Mouse (Mus musculus): ENCODE measurements around the gene Tmem37. TPM values are rescaled to one million over a fixed set of nuclear protein-coding genes. Genes with fewer than 3 reads are reported as not detected.

The Tmem37 gene
- polyA plus RNA-seq, 1 experiment from 2014 or later, result 6.8 TPM

DNA sequence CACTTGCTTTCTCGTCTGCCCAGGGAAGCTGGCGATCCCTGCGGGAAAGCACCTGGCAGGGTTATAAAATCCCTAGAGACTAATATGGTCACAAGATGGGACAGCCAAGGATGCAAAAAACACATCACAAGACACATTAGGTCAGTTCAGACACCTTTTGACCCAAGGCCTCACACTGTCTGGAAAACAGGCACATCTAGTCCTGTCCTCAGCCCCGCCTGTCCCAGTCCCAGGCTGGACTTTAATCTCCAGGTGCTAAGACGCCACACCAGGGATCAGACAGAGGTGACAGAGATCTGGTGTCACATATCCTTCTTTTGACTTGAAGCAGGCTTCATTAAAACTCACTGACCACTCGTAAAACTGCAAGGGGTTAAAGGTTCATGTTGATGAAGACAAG lies 3.7 kb downstream of the Tmem37 start:
- no peaks in the 10 kb centered on the region for H3K36me3 ChIP-seq
- H3K4me1 ChIP-seq, result peaks cover 12% of the 10 kb centered on the region
- peaks cover 18% of the 10 kb centered on the region for H3K27me3 ChIP-seq (replicated peaks)
- ATAC-seq (ENCODE audit: low FRiP score, low read depth), result no peak
- H3K4me3 ChIP-seq, result no peak overlapping the region
- WGBS, result 56% methylated on average over 6 of the region's 6 CpGs
- H3K9me3 ChIP-seq, result no peaks in the 10 kb centered on the region
- H3K4me2 ChIP-seq (replicated peaks), result no peak overlapping the region
- no peak overlapping the region for H3K27ac ChIP-seq
- H3K9ac ChIP-seq, result no peak overlapping the region

- Histone ChIP-seq H3K9ac (no peak overlapping the region), H3K4me3 (no peak overlapping the region), H3K36me3 (no peaks in the 10 kb centered on the region), H3K4me1 (peaks cover 12% of the 10 kb centered on the region), H3K27me3 (replicated peaks) (peaks cover 14% of the 10 kb centered on the region), H3K27ac (no peak overlapping the region), H3K9me3 (no peaks in the 10 kb centered on the region), H3K4me2 (replicated peaks) (no peak overlapping the region)
- ATAC-seq (ENCODE audit: low FRiP score, low read depth), result no peak
- 83% methylated on average over 5 of the region's 5 CpGs for WGBS
Observed at GRCm38 (mm10) chr1:120069120-120069519, 4.8 kb downstream of the Tmem37 start.

GRCm38 (mm10) chr1:120066625-120067024 lies 7.2 kb downstream of the Tmem37 start:
- no peaks in the 10 kb centered on the region for H3K4me1 ChIP-seq
- H3K27ac ChIP-seq, result no peak overlapping the region
- H3K27me3 ChIP-seq (replicated peaks), result no peaks in the 10 kb centered on the region
- H3K4me2 ChIP-seq (replicated peaks), result no peak overlapping the region
- H3K4me3 ChIP-seq, result no peak overlapping the region
- H3K9ac ChIP-seq, result no peak overlapping the region
- ATAC-seq (ENCODE audit: low FRiP score, low read depth), result no peak
- no peaks in the 10 kb centered on the region for H3K9me3 ChIP-seq
- 80% methylated on average over 3 of the region's 3 CpGs for WGBS
- H3K36me3 ChIP-seq, result no peaks in the 10 kb centered on the region

DNA sequence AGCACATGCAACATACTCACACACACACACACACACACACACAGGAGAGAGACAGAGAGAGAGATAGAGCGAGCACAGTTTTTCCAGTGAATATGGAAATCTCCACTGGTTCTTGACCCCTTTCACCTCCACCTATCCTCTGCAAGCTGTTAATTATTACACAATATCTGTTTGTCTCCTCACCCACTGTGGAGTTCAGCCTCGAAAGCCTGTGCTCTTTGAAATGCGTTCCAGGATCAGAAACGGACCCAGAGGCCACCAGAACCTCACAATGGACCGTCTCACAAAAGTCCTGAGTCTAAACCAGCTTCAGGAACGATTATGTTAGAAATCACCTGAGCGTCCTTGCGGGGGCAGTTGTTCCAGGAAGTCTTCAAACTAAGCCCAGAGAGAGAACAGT lies 7.7 kb downstream of the Tmem37 start:
- 85% methylated on average over 8 of the region's 8 CpGs for WGBS

DNA sequence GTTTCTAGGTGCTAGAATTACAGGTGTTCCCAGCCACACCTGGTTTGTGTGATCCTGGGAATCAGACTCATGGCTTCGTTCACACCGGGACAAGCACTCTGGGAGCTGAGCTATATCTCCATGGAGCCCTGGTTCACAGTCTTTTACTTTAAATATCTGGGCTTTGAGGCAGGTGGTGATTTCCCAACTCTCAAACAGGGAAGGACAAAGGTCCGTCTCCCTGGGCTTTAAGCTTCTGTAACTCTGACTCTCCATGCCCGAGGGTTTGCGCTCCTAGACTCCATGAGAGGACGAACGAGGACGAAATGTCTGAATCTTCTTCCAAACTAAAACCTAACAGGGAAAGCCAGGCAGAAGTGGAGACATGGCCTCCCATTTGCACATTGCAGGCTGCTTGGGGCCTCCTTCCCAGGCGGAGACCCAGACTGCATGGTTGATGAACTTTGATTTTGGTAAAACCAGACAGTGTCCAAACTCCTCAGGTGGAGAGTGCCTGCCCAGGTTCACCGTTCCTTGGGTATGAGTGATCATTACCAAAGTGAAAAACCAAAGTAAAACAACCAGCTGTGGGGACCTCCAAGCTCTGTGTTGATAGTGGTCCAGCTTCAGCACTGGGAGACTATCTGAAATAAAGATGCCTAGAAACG lies 9.7 kb downstream of the Tmem37 start:
- H3K4me1 ChIP-seq, result no peaks in the 10 kb centered on the region
- H3K36me3 ChIP-seq, result no peaks in the 10 kb centered on the region
- H3K27me3 ChIP-seq (replicated peaks), result no peaks in the 10 kb centered on the region
- 91% methylated on average over 11 of the region's 11 CpGs for WGBS
- no peak overlapping the region for H3K4me3 ChIP-seq
- no peak for ATAC-seq (ENCODE audit: low FRiP score, low read depth)
- H3K27ac ChIP-seq, result no peak overlapping the region
- H3K4me2 ChIP-seq (replicated peaks), result no peak overlapping the region
- no peak overlapping the region for H3K9ac ChIP-seq
- H3K9me3 ChIP-seq, result no peaks in the 10 kb centered on the region

More for the DNA sequence above, 7.7 kb downstream of the Tmem37 start:
- Histone ChIP-seq H3K27ac (no peak overlapping the region), H3K36me3 (no peaks in the 10 kb centered on the region), H3K9ac (no peak overlapping the region), H3K9me3 (no peaks in the 10 kb centered on the region), H3K4me3 (no peak overlapping the region), H3K27me3 (replicated peaks) (no peaks in the 10 kb centered on the region), H3K4me1 (no peaks in the 10 kb centered on the region), H3K4me2 (replicated peaks) (no peak overlapping the region)
- no peak for ATAC-seq (ENCODE audit: low FRiP score, low read depth)

- H3K4me3 ChIP-seq, result no peak overlapping the region
- H3K4me1 ChIP-seq, result no peaks in the 10 kb centered on the region
- H3K36me3 ChIP-seq, result no peaks in the 10 kb centered on the region
- ATAC-seq (ENCODE audit: low FRiP score, low read depth), result no peak
- no peaks in the 10 kb centered on the region for H3K27me3 ChIP-seq (replicated peaks)
- H3K4me2 ChIP-seq (replicated peaks), result no peak overlapping the region
- WGBS, result 90% methylated on average over 7 of the region's 7 CpGs
- H3K9ac ChIP-seq, result no peak overlapping the region
- H3K27ac ChIP-seq, result no peak overlapping the region
- H3K9me3 ChIP-seq, result no peaks in the 10 kb centered on the region
Observed at GRCm38 (mm10) chr1:120062231-120062630, 11.6 kb downstream of the Tmem37 start.

DNA sequence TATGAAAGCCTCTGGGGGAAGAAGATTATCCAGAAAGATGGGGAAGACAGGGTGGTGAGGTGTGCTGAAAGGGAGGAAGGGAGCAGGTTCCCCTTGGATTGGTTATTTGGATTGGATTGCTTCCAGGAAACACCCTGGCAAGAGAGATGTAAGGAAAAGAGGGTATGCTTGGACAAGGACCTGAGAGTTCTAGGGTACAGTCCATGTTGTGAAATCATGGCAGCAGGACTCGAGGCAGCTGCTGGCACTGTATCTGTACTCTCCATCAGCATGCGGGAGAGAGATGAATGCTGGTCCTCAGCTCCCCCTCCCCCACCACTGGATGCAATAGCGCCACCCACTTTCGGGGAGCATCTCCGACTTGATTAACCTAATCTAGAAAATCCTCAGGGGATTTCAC lies 13.2 kb downstream of the Tmem37 start:
- H3K36me3 ChIP-seq, result no peaks in the 10 kb centered on the region
- no peak overlapping the region for H3K27ac ChIP-seq

DNA sequence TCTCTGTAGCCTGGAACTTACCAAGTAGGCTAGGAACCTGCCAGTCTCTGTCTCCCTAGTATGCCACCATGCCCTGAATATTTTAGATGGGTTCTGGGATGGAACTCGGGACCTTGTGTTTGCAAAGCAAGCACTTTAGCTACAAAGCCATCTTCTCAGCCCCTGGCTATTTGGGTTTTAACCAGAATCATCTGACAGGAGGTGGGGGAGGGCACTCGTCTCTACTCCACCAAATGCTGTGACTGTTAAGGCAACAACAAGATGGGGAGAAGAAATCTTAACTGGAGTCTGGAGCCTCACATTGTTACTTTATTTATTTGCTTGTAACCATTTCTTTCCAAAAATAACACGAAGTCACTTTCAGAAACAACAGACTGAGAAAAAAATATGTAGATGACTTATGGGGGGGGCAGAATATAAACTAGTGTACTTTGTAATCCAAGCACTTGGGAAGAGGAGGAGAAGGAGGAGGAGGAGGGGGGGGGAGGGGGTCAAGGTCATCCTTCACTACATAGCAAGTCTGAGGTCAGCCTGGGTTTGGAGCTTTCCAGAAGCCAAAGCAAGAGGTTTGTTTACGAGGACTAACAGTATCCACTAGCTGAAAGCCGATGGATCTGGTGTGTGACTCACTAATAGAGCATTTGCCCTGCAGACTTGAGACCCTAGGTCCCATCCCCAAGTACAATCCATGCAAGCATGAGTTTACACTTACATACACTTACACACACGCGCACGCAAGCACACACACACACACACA lies 16.0 kb downstream of the Tmem37 start:
- WGBS, result 79% methylated on average over 8 of the region's 8 CpGs
- ATAC-seq (ENCODE audit: low FRiP score, low read depth), result no peak

More for the DNA sequence above, 13.2 kb downstream of the Tmem37 start:
- 78% methylated on average over 5 of the region's 5 CpGs for WGBS
- Histone ChIP-seq H3K4me3 (no peak overlapping the region), H3K4me2 (replicated peaks) (no peak overlapping the region), H3K27me3 (replicated peaks) (no peaks in the 10 kb centered on the region), H3K9ac (no peak overlapping the region), H3K9me3 (no peaks in the 10 kb centered on the region), H3K4me1 (no peaks in the 10 kb centered on the region)
- ATAC-seq (ENCODE audit: low FRiP score, low read depth), result no peak

GRCm38 (mm10) chr1:120057044-120057443 lies 16.8 kb downstream of the Tmem37 start:
- Histone ChIP-seq H3K36me3 (no peaks in the 10 kb centered on the region), H3K27ac (no peak overlapping the region), H3K27me3 (replicated peaks) (no peaks in the 10 kb centered on the region), H3K4me1 (no peaks in the 10 kb centered on the region), H3K4me2 (replicated peaks) (no peak overlapping the region), H3K9me3 (no peaks in the 10 kb centered on the region), H3K4me3 (no peak overlapping the region), H3K9ac (no peak overlapping the region)
- WGBS, result 81% methylated on average over 14 of the region's 14 CpGs
- no peak for ATAC-seq (ENCODE audit: low FRiP score, low read depth)

More for the DNA sequence above, 16.0 kb downstream of the Tmem37 start:
- Histone ChIP-seq H3K9me3 (no peaks in the 10 kb centered on the region), H3K4me3 (no peak overlapping the region), H3K4me2 (replicated peaks) (no peak overlapping the region), H3K9ac (no peak overlapping the region), H3K27me3 (replicated peaks) (no peaks in the 10 kb centered on the region), H3K36me3 (no peaks in the 10 kb centered on the region), H3K27ac (no peak overlapping the region), H3K4me1 (no peaks in the 10 kb centered on the region)

DNA sequence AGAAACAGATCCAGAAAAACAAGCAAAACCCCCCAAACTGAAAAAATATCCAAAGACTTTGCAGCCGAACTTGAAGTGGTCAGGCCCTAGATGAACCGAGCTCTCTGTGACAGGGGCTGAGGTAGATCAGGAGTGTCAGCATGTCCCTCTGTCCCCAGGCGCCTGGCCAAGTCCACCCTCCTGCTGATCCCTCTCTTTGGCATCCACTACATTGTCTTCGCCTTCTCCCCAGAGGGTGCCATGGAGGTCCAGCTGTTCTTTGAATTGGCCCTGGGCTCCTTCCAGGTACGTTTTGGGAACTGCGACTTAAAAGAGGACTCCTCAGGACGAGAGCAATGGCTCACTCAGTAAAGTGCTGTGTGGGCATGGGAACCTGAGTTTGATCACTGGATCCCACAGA lies 17.6 kb downstream of the Tmem37 start:
- Histone ChIP-seq H3K4me1 (no peaks in the 10 kb centered on the region), H3K36me3 (no peaks in the 10 kb centered on the region), H3K27ac (no peak overlapping the region), H3K4me2 (replicated peaks) (no peak overlapping the region), H3K9me3 (no peaks in the 10 kb centered on the region), H3K9ac (no peak overlapping the region), H3K4me3 (no peak overlapping the region), H3K27me3 (replicated peaks) (no peaks in the 10 kb centered on the region)
- WGBS, result 73% methylated on average over 7 of the region's 7 CpGs
- no peak for ATAC-seq (ENCODE audit: low FRiP score, low read depth)

DNA sequence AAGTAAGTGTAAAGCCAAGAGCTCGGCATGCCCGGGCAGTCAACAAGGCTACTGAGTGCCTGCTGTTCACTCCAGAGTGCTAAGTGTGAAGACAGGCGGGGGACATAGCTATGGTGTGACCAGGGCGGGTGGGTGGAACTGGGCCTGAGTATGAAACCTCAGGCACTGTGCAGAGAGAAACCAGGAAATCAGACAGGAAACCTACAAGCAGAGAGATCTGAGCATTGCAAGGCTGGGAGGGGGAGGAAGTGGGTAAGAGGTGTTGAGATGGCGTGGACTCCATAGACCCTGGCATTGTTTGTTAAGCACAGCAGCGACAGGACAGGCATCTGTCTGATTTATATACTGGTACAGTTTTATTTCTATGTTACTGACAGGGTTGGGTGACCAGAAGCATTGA lies 18.4 kb downstream of the Tmem37 start:
- no peak overlapping the region for H3K9ac ChIP-seq
- H3K9me3 ChIP-seq, result no peaks in the 10 kb centered on the region
- WGBS, result 82% methylated on average over 6 of the region's 6 CpGs
- ATAC-seq (ENCODE audit: low FRiP score, low read depth), result no peak
- H3K27ac ChIP-seq, result no peak overlapping the region
- no peaks in the 10 kb centered on the region for H3K4me1 ChIP-seq
- H3K4me3 ChIP-seq, result no peak overlapping the region
- no peaks in the 10 kb centered on the region for H3K36me3 ChIP-seq
- H3K4me2 ChIP-seq (replicated peaks), result no peak overlapping the region
- H3K27me3 ChIP-seq (replicated peaks), result no peaks in the 10 kb centered on the region

GRCm38 (mm10) chr1:120054997-120055396 lies 18.9 kb downstream of the Tmem37 start:
- Histone ChIP-seq H3K4me2 (replicated peaks) (no peak overlapping the region), H3K4me3 (no peak overlapping the region), H3K27me3 (replicated peaks) (no peaks in the 10 kb centered on the region), H3K9me3 (no peaks in the 10 kb centered on the region), H3K36me3 (no peaks in the 10 kb centered on the region), H3K9ac (no peak overlapping the region), H3K4me1 (no peaks in the 10 kb centered on the region), H3K27ac (no peak overlapping the region)
- WGBS, result 83% methylated on average over 6 of the region's 6 CpGs
- ATAC-seq (ENCODE audit: low FRiP score, low read depth), result no peak

DNA sequence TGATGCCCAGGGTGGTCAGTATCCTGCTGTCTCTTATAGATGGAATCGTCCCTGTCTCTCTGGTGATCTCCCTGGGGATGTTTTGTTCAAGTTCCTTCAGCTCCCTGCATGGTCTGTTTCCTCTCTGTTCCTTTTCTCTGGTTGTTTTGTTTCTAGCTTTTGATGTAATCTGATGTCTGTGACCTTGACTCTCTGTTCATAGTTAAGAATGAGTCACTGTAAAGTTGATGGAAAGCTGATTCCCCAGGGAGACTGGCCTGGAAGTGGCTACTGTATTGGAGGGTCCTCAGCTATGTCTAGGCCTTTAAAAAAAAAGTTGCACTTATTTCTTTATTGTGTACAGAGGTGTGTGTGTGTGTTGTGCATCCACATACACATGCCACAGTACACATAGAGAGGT lies 22.8 kb downstream of the Tmem37 start:
- no peak overlapping the region for H3K4me2 ChIP-seq (replicated peaks)
- H3K4me3 ChIP-seq, result no peak overlapping the region
- no peaks in the 10 kb centered on the region for H3K4me1 ChIP-seq
- H3K9ac ChIP-seq, result no peak overlapping the region
- ATAC-seq (ENCODE audit: low FRiP score, low read depth), result no peak
- no peak overlapping the region for H3K27ac ChIP-seq
- H3K36me3 ChIP-seq, result no peaks in the 10 kb centered on the region
- WGBS, result 33% methylated on average over 1 of the region's 1 CpGs
- H3K9me3 ChIP-seq, result no peaks in the 10 kb centered on the region
- H3K27me3 ChIP-seq (replicated peaks), result no peaks in the 10 kb centered on the region

All from neural tube, embryonic 12.5 days (tissue).